Mouse (Mus musculus): ENCODE measurements at regions not wholly inside any gene's neighbourhood (a gene's known extent, or its start where the extent isn't known, plus 50 kb on each side); places are given as distances from the start of the nearest gene placed in this dataset.

DNA sequence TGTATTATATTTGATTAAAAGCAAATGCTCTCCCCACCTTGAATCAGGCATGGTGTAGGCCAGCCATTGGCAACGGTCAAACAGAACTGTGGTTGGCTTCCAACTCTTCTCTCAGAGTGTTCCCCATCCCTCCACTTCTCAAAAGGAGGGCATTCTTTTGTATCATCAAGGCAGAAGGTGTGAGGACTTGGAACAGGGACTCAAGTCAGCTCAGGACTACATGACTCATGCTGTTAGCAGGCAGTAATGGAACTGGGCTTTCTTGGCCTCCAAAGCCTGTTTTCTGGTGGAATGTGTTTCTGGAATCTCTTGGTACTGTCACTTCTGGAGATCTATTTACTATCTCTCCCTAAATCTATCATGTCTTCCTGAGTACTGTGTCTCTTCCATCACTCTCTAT lies 216.3 kb upstream of the Slc30a5 start:
- H3K4me3 ChIP-seq (replicated peaks), result no peak overlapping the region
- no peak overlapping the region for H3K4me2 ChIP-seq (replicated peaks)
- H3K9ac ChIP-seq, result no peak overlapping the region
- no peaks in the 10 kb centered on the region for H3K4me1 ChIP-seq (replicated peaks)
- H3K27me3 ChIP-seq (replicated peaks), result no peaks in the 10 kb centered on the region
- H3K27ac ChIP-seq, result no peak overlapping the region
- no peaks in the 10 kb centered on the region for H3K9me3 ChIP-seq
- ATAC-seq, result no peak
- WGBS, result 83% methylated on average over 1 of the region's 1 CpGs
- no peaks in the 10 kb centered on the region for H3K36me3 ChIP-seq

DNA sequence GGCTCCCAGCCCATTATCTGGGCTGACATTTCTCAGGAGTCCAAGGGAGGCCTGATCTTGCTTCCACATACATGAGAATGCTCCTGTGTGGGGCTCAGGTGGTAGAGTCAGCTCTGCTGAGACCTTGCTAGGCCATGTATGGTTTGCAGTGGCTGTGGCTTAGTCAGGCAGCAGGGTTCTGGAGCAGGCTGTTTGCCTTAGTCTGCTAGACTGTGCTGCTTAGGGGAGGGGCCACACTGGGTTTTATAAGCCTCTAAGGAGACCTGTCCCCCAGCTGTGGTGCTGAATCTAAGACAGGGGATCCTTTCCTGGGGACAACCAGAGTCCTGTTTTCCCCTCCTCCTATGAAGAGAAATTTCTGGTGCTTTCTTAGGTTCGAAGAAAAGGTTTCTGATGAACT lies 199.4 kb upstream of the Slc30a5 start:
- 59% methylated on average over 1 of the region's 1 CpGs for WGBS
- Histone ChIP-seq H3K27me3 (replicated peaks) (no peaks in the 10 kb centered on the region), H3K27ac (no peak overlapping the region), H3K36me3 (no peaks in the 10 kb centered on the region), H3K9me3 (no peaks in the 10 kb centered on the region), H3K4me2 (replicated peaks) (no peak overlapping the region), H3K4me3 (replicated peaks) (no peak overlapping the region), H3K4me1 (replicated peaks) (no peaks in the 10 kb centered on the region), H3K9ac (no peak overlapping the region)
- ATAC-seq, result no peak

DNA sequence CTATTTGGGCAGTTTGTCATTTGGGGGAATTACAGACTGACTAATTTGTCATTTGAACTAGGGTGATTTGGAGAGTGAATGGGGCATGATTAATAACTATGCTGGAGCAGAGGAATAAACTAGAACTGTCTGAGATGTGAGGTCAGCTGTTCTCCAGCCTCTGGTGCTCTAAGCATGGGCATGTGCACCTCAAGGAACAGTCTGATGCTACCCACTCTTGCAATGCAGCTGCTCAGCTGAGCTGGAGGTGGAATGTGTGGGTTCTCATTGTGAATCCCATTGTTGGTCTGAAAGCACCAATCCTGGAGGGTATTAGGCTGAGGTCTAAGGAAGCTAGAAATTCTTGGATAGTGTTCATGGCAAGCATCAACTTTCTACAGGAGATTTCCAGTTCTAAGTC lies 192.8 kb upstream of the Slc30a5 start:
- no peak for ATAC-seq
- Histone ChIP-seq H3K36me3 (no peaks in the 10 kb centered on the region), H3K27me3 (replicated peaks) (no peaks in the 10 kb centered on the region), H3K9ac (no peak overlapping the region), H3K4me1 (replicated peaks) (no peaks in the 10 kb centered on the region), H3K27ac (no peak overlapping the region), H3K4me2 (replicated peaks) (no peak overlapping the region), H3K9me3 (no peaks in the 10 kb centered on the region), H3K4me3 (replicated peaks) (no peak overlapping the region)

DNA sequence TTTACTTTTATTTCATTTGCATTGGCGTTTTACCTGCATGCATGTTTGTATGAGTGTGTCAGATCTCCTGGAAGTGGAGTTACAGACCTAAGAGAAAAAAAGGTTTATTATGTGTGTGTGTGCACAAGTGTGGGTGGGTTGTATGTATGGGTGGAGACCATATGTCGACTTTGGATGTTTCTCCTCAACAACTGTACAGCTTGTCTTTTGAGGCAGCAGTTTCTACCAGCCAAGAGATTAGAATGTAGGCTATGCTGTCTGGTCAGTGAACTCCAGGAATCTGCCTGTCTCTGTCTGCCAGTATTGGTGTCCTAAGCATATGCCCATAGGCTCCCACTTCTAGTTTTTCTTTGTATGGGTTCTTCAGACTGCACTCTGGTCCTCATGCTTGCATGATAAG lies 192.3 kb upstream of the Slc30a5 start:
- 82% methylated on average over 2 of the region's 2 CpGs for whole genome bisulfite sequencing
- no peak for ATAC-seq
- Histone ChIP-seq H3K9ac (no peak overlapping the region), H3K27me3 (replicated peaks) (no peaks in the 10 kb centered on the region), H3K9me3 (no peaks in the 10 kb centered on the region), H3K27ac (no peak overlapping the region), H3K36me3 (no peaks in the 10 kb centered on the region), H3K4me3 (replicated peaks) (no peak overlapping the region), H3K4me2 (replicated peaks) (no peak overlapping the region), H3K4me1 (replicated peaks) (no peaks in the 10 kb centered on the region)

GRCm38 (mm10) chr13:101024971-101025370 lies 191.7 kb upstream of the Slc30a5 start:
- WGBS, result 81% methylated on average over 2 of the region's 2 CpGs
- Histone ChIP-seq H3K4me2 (replicated peaks) (no peak overlapping the region), H3K27ac (no peak overlapping the region), H3K9ac (no peak overlapping the region), H3K4me1 (replicated peaks) (no peaks in the 10 kb centered on the region), H3K9me3 (no peaks in the 10 kb centered on the region), H3K27me3 (replicated peaks) (no peaks in the 10 kb centered on the region), H3K36me3 (no peaks in the 10 kb centered on the region), H3K4me3 (replicated peaks) (no peak overlapping the region)
- no peak for ATAC-seq

GRCm38 (mm10) chr13:101019272-101019676 lies 186.0 kb upstream of the Slc30a5 start:
- no peak overlapping the region for H3K9ac ChIP-seq
- H3K4me2 ChIP-seq (replicated peaks), result no peak overlapping the region
- no peaks in the 10 kb centered on the region for H3K4me1 ChIP-seq (replicated peaks)
- no peak overlapping the region for H3K27ac ChIP-seq
- no peaks in the 10 kb centered on the region for H3K9me3 ChIP-seq
- no peaks in the 10 kb centered on the region for H3K27me3 ChIP-seq (replicated peaks)
- H3K36me3 ChIP-seq, result no peaks in the 10 kb centered on the region
- WGBS, result 68% methylated on average over 7 of the region's 7 CpGs
- no peak overlapping the region for H3K4me3 ChIP-seq (replicated peaks)
- ATAC-seq, result no peak

DNA sequence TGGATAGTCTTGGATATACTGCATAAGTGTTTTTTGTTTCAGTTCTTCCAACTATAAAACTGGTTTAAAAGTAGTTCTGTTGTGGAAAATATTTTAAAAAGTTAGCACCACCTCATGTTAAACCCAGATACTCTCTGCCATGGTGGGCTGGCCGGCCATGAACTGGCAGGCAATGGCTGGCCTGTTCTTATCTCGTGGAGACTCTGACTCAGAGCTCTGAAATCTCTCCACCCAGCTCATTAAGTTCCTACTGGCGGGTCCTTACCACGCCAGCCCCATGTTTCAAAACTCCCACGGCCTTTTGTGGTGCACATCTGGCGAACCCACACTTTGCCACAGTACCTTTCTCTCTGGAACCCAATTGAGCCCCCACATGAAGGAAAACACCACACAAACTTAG lies 183.8 kb upstream of the Slc30a5 start:
- H3K4me2 ChIP-seq (replicated peaks), result no peak overlapping the region
- WGBS, result 54% methylated on average over 6 of the region's 6 CpGs
- H3K27ac ChIP-seq, result no peak overlapping the region
- no peaks in the 10 kb centered on the region for H3K4me1 ChIP-seq (replicated peaks)
- H3K9me3 ChIP-seq, result no peaks in the 10 kb centered on the region
- 0 out of 2 replicates have a peak, but pooled peaks have one; percentile 28 for ATAC-seq
- H3K4me3 ChIP-seq (replicated peaks), result no peak overlapping the region
- H3K9ac ChIP-seq, result no peak overlapping the region
- no peaks in the 10 kb centered on the region for H3K27me3 ChIP-seq (replicated peaks)
- no peaks in the 10 kb centered on the region for H3K36me3 ChIP-seq

GRCm38 (mm10) chr13:101016181-101016580 lies 183.0 kb upstream of the Slc30a5 start:
- Histone ChIP-seq H3K27ac (no peak overlapping the region), H3K4me3 (replicated peaks) (no peak overlapping the region), H3K36me3 (no peaks in the 10 kb centered on the region), H3K9ac (no peak overlapping the region), H3K27me3 (replicated peaks) (no peaks in the 10 kb centered on the region), H3K9me3 (no peaks in the 10 kb centered on the region), H3K4me1 (replicated peaks) (no peaks in the 10 kb centered on the region), H3K4me2 (replicated peaks) (no peak overlapping the region)
- ATAC-seq, result peak; percentile 75
- 49% methylated on average over 1 of the region's 1 CpGs for WGBS

GRCm38 (mm10) chr13:101015435-101015834 lies 182.2 kb upstream of the Slc30a5 start:
- H3K36me3 ChIP-seq, result no peaks in the 10 kb centered on the region
- no peaks in the 10 kb centered on the region for H3K9me3 ChIP-seq
- WGBS, result 70% methylated on average over 3 of the region's 3 CpGs
- H3K27me3 ChIP-seq (replicated peaks), result no peaks in the 10 kb centered on the region
- H3K27ac ChIP-seq, result no peak overlapping the region
- no peak overlapping the region for H3K4me3 ChIP-seq (replicated peaks)
- no peak overlapping the region for H3K4me2 ChIP-seq (replicated peaks)
- ATAC-seq, result no peak
- H3K9ac ChIP-seq, result no peak overlapping the region
- no peaks in the 10 kb centered on the region for H3K4me1 ChIP-seq (replicated peaks)

DNA sequence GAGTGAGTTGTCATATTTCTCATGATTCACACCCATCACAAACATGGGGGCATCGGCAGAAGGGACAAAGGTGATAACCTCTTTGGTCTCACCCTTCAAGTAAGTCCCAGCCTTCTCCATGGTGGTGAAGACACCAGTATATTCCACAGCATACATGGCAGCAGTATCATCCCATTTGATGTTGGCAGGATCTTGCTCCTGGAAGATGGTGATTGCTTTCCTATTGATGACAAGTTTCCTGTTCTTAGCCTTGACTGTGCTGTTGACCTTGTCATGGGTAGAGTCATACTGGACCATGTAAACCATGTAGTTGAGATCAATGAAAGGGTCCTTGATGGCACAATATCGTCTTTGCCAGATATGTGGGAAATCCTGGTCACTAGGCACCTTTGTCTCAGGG lies 180.4 kb upstream of the Slc30a5 start:
- no peaks in the 10 kb centered on the region for H3K9me3 ChIP-seq
- H3K36me3 ChIP-seq, result no peaks in the 10 kb centered on the region
- H3K27ac ChIP-seq, result no peak overlapping the region
- no peaks in the 10 kb centered on the region for H3K4me1 ChIP-seq (replicated peaks)
- no peak overlapping the region for H3K9ac ChIP-seq
- ATAC-seq, result no peak
- no peak overlapping the region for H3K4me2 ChIP-seq (replicated peaks)
- WGBS, result 91% methylated on average over 2 of the region's 2 CpGs
- H3K4me3 ChIP-seq (replicated peaks), result no peak overlapping the region
- no peaks in the 10 kb centered on the region for H3K27me3 ChIP-seq (replicated peaks)

DNA sequence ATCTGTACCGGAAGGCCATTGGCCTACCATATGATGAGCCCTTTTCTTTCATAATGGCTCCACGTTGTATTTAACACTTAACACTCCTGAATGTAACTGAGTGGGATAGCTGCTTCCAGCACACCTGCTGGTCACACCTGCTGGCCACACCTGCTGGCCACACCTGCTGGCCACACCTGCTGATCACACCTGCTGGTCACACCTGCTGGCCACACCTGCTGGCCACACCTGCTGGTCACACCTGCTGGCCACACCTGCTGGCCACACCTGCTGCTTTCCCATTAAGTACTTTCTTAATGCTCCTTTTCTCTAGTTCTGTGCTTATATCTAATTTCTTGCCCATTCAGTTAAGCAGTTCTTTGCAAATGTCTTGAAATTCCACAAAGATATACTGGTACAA lies 157.4 kb upstream of the Slc30a5 start:
- H3K9me3 ChIP-seq, result no peaks in the 10 kb centered on the region
- no peak for ATAC-seq
- H3K27ac ChIP-seq, result no peak overlapping the region
- no peaks in the 10 kb centered on the region for H3K36me3 ChIP-seq
- no peaks in the 10 kb centered on the region for H3K4me1 ChIP-seq (replicated peaks)
- H3K4me3 ChIP-seq (replicated peaks), result no peak overlapping the region
- H3K27me3 ChIP-seq (replicated peaks), result no peaks in the 10 kb centered on the region
- H3K4me2 ChIP-seq (replicated peaks), result no peak overlapping the region
- H3K9ac ChIP-seq, result no peak overlapping the region
- 85% methylated on average over 2 of the region's 2 CpGs for WGBS

DNA sequence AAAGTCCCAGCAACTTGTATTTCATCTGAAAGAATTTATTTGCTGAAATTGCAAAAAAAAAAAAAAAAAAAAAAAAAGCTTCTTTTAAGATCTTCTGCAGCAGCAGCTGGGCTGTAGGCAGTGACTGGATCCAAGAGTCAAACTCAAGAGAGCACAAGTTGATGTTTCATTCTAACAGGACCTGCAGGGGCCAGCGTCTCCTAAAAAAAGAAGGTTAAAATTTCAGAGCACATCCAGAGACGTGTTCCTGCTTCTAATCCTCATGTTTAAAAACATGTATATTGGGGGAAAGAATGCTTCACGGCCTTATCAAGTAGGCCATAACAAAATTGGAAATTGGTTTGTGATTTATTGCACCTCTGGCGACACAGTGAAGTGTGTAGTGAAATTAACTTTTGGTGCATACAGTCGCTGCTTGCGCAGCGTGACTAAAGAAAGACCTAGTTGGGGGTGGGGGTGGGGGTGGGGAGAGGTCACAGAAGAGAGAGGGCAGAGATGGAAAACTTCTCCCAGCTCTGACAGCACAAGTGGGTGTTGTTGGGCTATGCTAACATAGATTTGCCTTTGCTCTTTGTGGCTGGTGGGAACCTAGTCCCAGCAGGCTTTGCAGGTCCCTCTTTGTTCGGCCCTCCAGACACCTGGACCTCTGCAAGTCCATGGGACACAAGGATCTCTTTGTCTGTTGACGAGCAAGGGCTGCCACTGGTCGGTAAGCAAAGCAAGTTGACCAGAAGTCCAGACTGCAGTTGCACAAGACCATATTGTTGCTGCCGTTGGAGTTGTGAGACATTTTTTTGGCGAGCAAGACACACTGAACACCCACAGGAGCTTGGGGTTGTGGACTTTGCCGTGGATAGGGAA lies 155.7 kb upstream of the Slc30a5 start:
- no peaks in the 10 kb centered on the region for H3K4me1 ChIP-seq (replicated peaks)
- 56% methylated on average over 13 of the region's 13 CpGs for WGBS
- no peak overlapping the region for H3K9ac ChIP-seq
- H3K27me3 ChIP-seq (replicated peaks), result no peaks in the 10 kb centered on the region
- ATAC-seq, result no peak
- no peaks in the 10 kb centered on the region for H3K36me3 ChIP-seq
- no peak overlapping the region for H3K4me2 ChIP-seq (replicated peaks)
- H3K4me3 ChIP-seq (replicated peaks), result no peak overlapping the region
- no peak overlapping the region for H3K27ac ChIP-seq
- no peaks in the 10 kb centered on the region for H3K9me3 ChIP-seq

- H3K27me3 ChIP-seq (replicated peaks), result no peaks in the 10 kb centered on the region
- H3K4me3 ChIP-seq (replicated peaks), result no peak overlapping the region
- no peak for ATAC-seq
- no peak overlapping the region for H3K4me2 ChIP-seq (replicated peaks)
- H3K4me1 ChIP-seq (replicated peaks), result no peaks in the 10 kb centered on the region
- H3K36me3 ChIP-seq, result no peaks in the 10 kb centered on the region
- H3K27ac ChIP-seq, result no peak overlapping the region
- H3K9ac ChIP-seq, result no peak overlapping the region
- WGBS, result 93% methylated on average over 5 of the region's 5 CpGs
- H3K9me3 ChIP-seq, result no peaks in the 10 kb centered on the region
Observed at GRCm38 (mm10) chr13:100988116-100988515, 154.9 kb upstream of the Slc30a5 start.
